Mouse (Mus musculus): ENCODE data around the gene Zbtb45. TPM values are rescaled to one million over a fixed set of nuclear protein-coding genes. Genes with fewer than 3 reads are reported as not detected.

The Zbtb45 gene
- polyA plus RNA-seq, 1 experiment from 2014 or later = 29.4 TPM

GRCm38 (mm10) chr7:13014275-13014839 lies 4.5 kb upstream of the Zbtb45 start:
- no peak overlapping the region for H3K4me3 ChIP-seq (replicated peaks)
- no peak overlapping the region for H3K27ac ChIP-seq (replicated peaks)
- WGBS = 29% methylated on average over 6 of the region's 6 CpGs
- H3K9ac ChIP-seq = no peak overlapping the region
- peaks cover 5% of the 10 kb centered on the region for H3K4me1 ChIP-seq
- H3K27me3 ChIP-seq = no peaks in the 10 kb centered on the region
- H3K4me2 ChIP-seq (replicated peaks) = no peak overlapping the region
- H3K36me3 ChIP-seq = no peaks in the 10 kb centered on the region
- no peaks in the 10 kb centered on the region for H3K9me3 ChIP-seq (replicated peaks)
- no peak for ATAC-seq (ENCODE audit: insufficient number of reproducible peaks, low FRiP score, low TSS enrichment, low read depth)

GRCm38 (mm10) chr7:13013671-13014070 lies 3.8 kb upstream of the Zbtb45 start:
- Histone ChIP-seq H3K36me3 (no peaks in the 10 kb centered on the region), H3K4me2 (replicated peaks) (no peak overlapping the region), H3K4me3 (replicated peaks) (no peak overlapping the region), H3K9me3 (replicated peaks) (no peaks in the 10 kb centered on the region), H3K4me1 (peaks cover 12% of the 10 kb centered on the region), H3K27ac (replicated peaks) (no peak overlapping the region), H3K9ac (no peak overlapping the region), H3K27me3 (no peaks in the 10 kb centered on the region)
- ATAC-seq (ENCODE audit: insufficient number of reproducible peaks, low FRiP score, low TSS enrichment, low read depth) = no peak
- 57% methylated on average over 4 of the region's 4 CpGs for WGBS

- peak overlapping the region; percentile 86 for H3K9ac ChIP-seq
- H3K27ac ChIP-seq (replicated peaks) = peak overlapping the region; percentile 98
- peaks cover 35% of the 10 kb centered on the region for H3K36me3 ChIP-seq
- under 1% methylated on average over 42 of the region's 42 CpGs for WGBS
- H3K27me3 ChIP-seq = no peaks in the 10 kb centered on the region
- peak overlapping the region; percentile 81 for H3K4me3 ChIP-seq (replicated peaks)
- peaks cover 30% of the 10 kb centered on the region for H3K4me1 ChIP-seq
- no peaks in the 10 kb centered on the region for H3K9me3 ChIP-seq (replicated peaks)
- ATAC-seq (ENCODE audit: insufficient number of reproducible peaks, low FRiP score, low TSS enrichment, low read depth) = peak; percentile 89
- H3K4me2 ChIP-seq (replicated peaks) = peak overlapping the region; percentile 71
These were observed 460 bp downstream of the Zbtb45 start for GRCm38 (mm10) chr7:13009143-13010004.

- peaks cover 30% of the 10 kb centered on the region for H3K4me1 ChIP-seq
- ATAC-seq (ENCODE audit: insufficient number of reproducible peaks, low FRiP score, low TSS enrichment, low read depth) = no peak
- H3K9me3 ChIP-seq (replicated peaks) = no peaks in the 10 kb centered on the region
- H3K27ac ChIP-seq (replicated peaks) = no peak overlapping the region
- H3K36me3 ChIP-seq = peaks cover 35% of the 10 kb centered on the region
- H3K4me2 ChIP-seq (replicated peaks) = no peak overlapping the region
- 0 out of 2 replicates have a peak overlapping the region, but pooled peaks have one; percentile 12 for H3K9ac ChIP-seq
- WGBS = 53% methylated on average over 57 of the region's 57 CpGs
- H3K27me3 ChIP-seq = no peaks in the 10 kb centered on the region
- H3K4me3 ChIP-seq (replicated peaks) = no peak overlapping the region
These were observed 2.3 kb downstream of the Zbtb45 start for GRCm38 (mm10) chr7:13007341-13008092.

- no peaks in the 10 kb centered on the region for H3K27me3 ChIP-seq
- H3K4me2 ChIP-seq (replicated peaks) = no peak overlapping the region
- H3K36me3 ChIP-seq = peaks cover 35% of the 10 kb centered on the region
- H3K4me1 ChIP-seq = peaks cover 30% of the 10 kb centered on the region
- WGBS = 85% methylated on average over 10 of the region's 10 CpGs
- ATAC-seq (ENCODE audit: insufficient number of reproducible peaks, low FRiP score, low TSS enrichment, low read depth) = no peak
- no peak overlapping the region for H3K9ac ChIP-seq
- H3K9me3 ChIP-seq (replicated peaks) = no peaks in the 10 kb centered on the region
- H3K27ac ChIP-seq (replicated peaks) = no peak overlapping the region
- no peak overlapping the region for H3K4me3 ChIP-seq (replicated peaks)
These were observed 3.3 kb downstream of the Zbtb45 start for GRCm38 (mm10) chr7:13006531-13006930.

GRCm38 (mm10) chr7:13006011-13006410 lies 3.8 kb downstream of the Zbtb45 start:
- Histone ChIP-seq H3K4me2 (replicated peaks) (no peak overlapping the region), H3K27me3 (no peaks in the 10 kb centered on the region), H3K36me3 (peaks cover 35% of the 10 kb centered on the region), H3K9me3 (replicated peaks) (no peaks in the 10 kb centered on the region), H3K27ac (replicated peaks) (no peak overlapping the region), H3K4me1 (peaks cover 30% of the 10 kb centered on the region), H3K9ac (no peak overlapping the region), H3K4me3 (replicated peaks) (no peak overlapping the region)
- WGBS = 88% methylated on average over 17 of the region's 17 CpGs
- ATAC-seq (ENCODE audit: insufficient number of reproducible peaks, low FRiP score, low TSS enrichment, low read depth) = no peak

GRCm38 (mm10) chr7:13003380-13003779 lies 6.5 kb downstream of the Zbtb45 start:
- no peak for ATAC-seq (ENCODE audit: insufficient number of reproducible peaks, low FRiP score, low TSS enrichment, low read depth)
- Histone ChIP-seq H3K4me1 (peaks cover 15% of the 10 kb centered on the region), H3K4me3 (replicated peaks) (no peak overlapping the region), H3K9me3 (replicated peaks) (no peaks in the 10 kb centered on the region), H3K4me2 (replicated peaks) (no peak overlapping the region), H3K36me3 (peaks cover 35% of the 10 kb centered on the region), H3K27me3 (no peaks in the 10 kb centered on the region), H3K9ac (no peak overlapping the region), H3K27ac (replicated peaks) (no peak overlapping the region)
- WGBS = 72% methylated on average over 5 of the region's 5 CpGs

- no peak overlapping the region for H3K9ac ChIP-seq
- WGBS = 70% methylated on average over 1 of the region's 1 CpGs
These were observed 8.2 kb downstream of the Zbtb45 start for GRCm38 (mm10) chr7:13001584-13001983.

GRCm38 (mm10) chr7:12998851-12999250 lies 11.0 kb downstream of the Zbtb45 start, which contains the start of gene Trim28:
Trim28 (plus strand) TSS chr7:12999114.
- Histone ChIP-seq H3K4me2 (replicated peaks) (no peak within 1 kb of the TSS), H3K9me3 (replicated peaks) (no peaks in the 10 kb centered on the region), H3K4me3 (replicated peaks) (no peak within 1 kb of the TSS), H3K4me1 (no peaks in the 10 kb centered on the region), H3K27ac (replicated peaks) (no peak within 1 kb of the TSS), H3K9ac (no peak within 1 kb of the TSS), H3K36me3 (no peaks in the 10 kb centered on the region; the same call in 1 of the 2 replicates), H3K27me3 (no peaks in the 10 kb centered on the region)
- ATAC-seq (ENCODE audit: insufficient number of reproducible peaks, low FRiP score, low TSS enrichment, low read depth) = no peak
- WGBS = 70% methylated on average over 3 of the region's 3 CpGs

More at GRCm38 (mm10) chr7:13001584-13001983, 8.2 kb downstream of the Zbtb45 start:
- H3K27me3 ChIP-seq = no peaks in the 10 kb centered on the region
- ATAC-seq (ENCODE audit: insufficient number of reproducible peaks, low FRiP score, low TSS enrichment, low read depth) = no peak
- H3K27ac ChIP-seq (replicated peaks) = no peak overlapping the region
- H3K4me2 ChIP-seq (replicated peaks) = no peak overlapping the region
- H3K9me3 ChIP-seq (replicated peaks) = no peaks in the 10 kb centered on the region
- H3K4me1 ChIP-seq = no peaks in the 10 kb centered on the region
- peaks cover 19% of the 10 kb centered on the region for H3K36me3 ChIP-seq
- H3K4me3 ChIP-seq (replicated peaks) = no peak overlapping the region

GRCm38 (mm10) chr7:12998053-12998452 lies 11.8 kb downstream of the Zbtb45 start, which contains the start of gene Slc27a5:
Slc27a5 (minus strand) TSS chr7:12998192.
- Histone ChIP-seq H3K4me3 (replicated peaks) (no peak within 1 kb of the TSS), H3K27ac (replicated peaks) (no peak within 1 kb of the TSS), H3K4me2 (replicated peaks) (no peak within 1 kb of the TSS), H3K9me3 (replicated peaks) (no peaks in the 10 kb centered on the region), H3K36me3 (no peaks in the 10 kb centered on the region), H3K4me1 (no peaks in the 10 kb centered on the region), H3K27me3 (no peaks in the 10 kb centered on the region), H3K9ac (no peak within 1 kb of the TSS)
- 72% methylated on average over 5 of the region's 5 CpGs for WGBS
- ATAC-seq (ENCODE audit: insufficient number of reproducible peaks, low FRiP score, low TSS enrichment, low read depth) = no peak

- no peaks in the 10 kb centered on the region for H3K27me3 ChIP-seq
- ATAC-seq (ENCODE audit: insufficient number of reproducible peaks, low FRiP score, low TSS enrichment, low read depth) = no peak
- H3K9ac ChIP-seq = no peak overlapping the region
- no peaks in the 10 kb centered on the region for H3K36me3 ChIP-seq
- 59% methylated on average over 5 of the region's 5 CpGs for WGBS
- H3K4me2 ChIP-seq (replicated peaks) = no peak overlapping the region
- no peaks in the 10 kb centered on the region for H3K4me1 ChIP-seq
- no peaks in the 10 kb centered on the region for H3K9me3 ChIP-seq (replicated peaks)
- H3K27ac ChIP-seq (replicated peaks) = no peak overlapping the region
- H3K4me3 ChIP-seq (replicated peaks) = no peak overlapping the region
These were observed 12.6 kb downstream of the Zbtb45 start for GRCm38 (mm10) chr7:12997230-12997629.

All from embryonic facial prominence, embryonic 15.5 days (tissue).